Mouse (Mus musculus) embryonic facial prominence, embryonic 14.5 days (tissue): ENCODE results near the gene Btbd9. TPM values are rescaled to one million over a fixed set of nuclear protein-coding genes. Genes with fewer than 3 reads are reported as not detected.

Source experiments
- ATAC-seq: fragments of 200-750 bp; cut with Nextera tagmentation; 2 replicates; pipeline ENCODE4 v1.8.0; 2017; ENCODE audit warnings: low read depth, moderate number of reproducible peaks, moderate TSS enrichment
- DNase-seq: peaks from one replicate; pipeline ENCODE4 v3.0.0-alpha.2; 2015; ENCODE audit warnings: low spot score
- H3K27ac ChIP-seq: fragments of 300-500 bp; sonication (generic); replicated peaks from 2 replicates; pipeline ENCODE4 v1.5.1; 2014; ENCODE audit warnings: low read depth, mild to moderate bottlenecking, low read length, moderate library complexity
- H3K27me3 ChIP-seq: fragments of 300-500 bp; sonication (generic); replicated peaks from 2 replicates; pipeline ENCODE4 v1.6.1; 2014; ENCODE audit warnings: low read length; ENCODE audit not compliant: control insufficient read depth, insufficient read depth
- H3K36me3 ChIP-seq: fragments of 300-500 bp; sonication (generic); 2 replicates; pipeline ENCODE4 v1.6.1; 2014; ENCODE audit warnings: low read length, mixed read lengths; ENCODE audit not compliant: control insufficient read depth, insufficient read depth
- H3K4me1 ChIP-seq: fragments of 300-500 bp; sonication (generic); 2 replicates; pipeline ENCODE4 v1.6.1; 2014; ENCODE audit warnings: antibody characterized with exemption, low read length; ENCODE audit not compliant: control insufficient read depth, insufficient read depth
- H3K4me2 ChIP-seq: fragments of 300-500 bp; sonication (generic); 2 replicates; pipeline ENCODE4 v1.6.1; 2014; ENCODE audit warnings: low read depth, mild to moderate bottlenecking, low read length, moderate library complexity, mixed read lengths
- H3K4me3 ChIP-seq: fragments of 300-500 bp; sonication (generic); 2 replicates; pipeline ENCODE4 v1.5.1; 2014; ENCODE audit warnings: low read depth, mild to moderate bottlenecking, low read length
- H3K9ac ChIP-seq: fragments of 300-500 bp; sonication (generic); 2 replicates; pipeline ENCODE4 v1.6.1; 2014; ENCODE audit warnings: low read depth, mild to moderate bottlenecking, low read length, moderate library complexity, mixed read lengths
- H3K9me3 ChIP-seq: fragments of 300-500 bp; sonication (generic); 2 replicates; pipeline ENCODE4 v1.6.1; 2016; ENCODE audit warnings: low read length; ENCODE audit not compliant: control insufficient read depth
- WGBS: fragments of 180-500 bp; shearing (Covaris S2); extraction: QIAGEN DNeasy Blood & Tissue Kit; methylation state at CpG from one replicate; pipeline ENCODE4 v1.1.7; 2014; 5-methylcytosine and 5-hydroxymethylcytosine counted together
- polyA plus RNA-seq: library from polyadenylated mRNA; unstranded; fragments of >200 nt; fragmentation: Nextera tagmentation; extraction: Ambion mirVana; gene quantifications from 2 replicates; pipeline ENCODE4 v1.2.1, GENCODE M21; 2014

Gene Btbd9
- polyA plus RNA-seq, 1 experiment from 2014 or later: 38.0 TPM

- 80% methylated on average over 11 of the region's 11 CpGs for WGBS
- Histone ChIP-seq H3K9ac (no peak overlapping the region), H3K27me3 (no peaks in the 10 kb centered on the region), H3K4me3 (no peak overlapping the region), H3K36me3 (no peaks in the 10 kb centered on the region), H3K27ac (no peak overlapping the region), H3K4me1 (no peaks in the 10 kb centered on the region), H3K4me2 (no peak overlapping the region), H3K9me3 (no peaks in the 10 kb centered on the region)
- ATAC-seq (no peak), DNase-seq (no peak)
These were observed 306.9 kb downstream of the Btbd9 start for GRCm38 (mm10) chr17:30269136-30270063.

GRCm38 (mm10) chr17:30268456-30268855, 307.8 kb downstream of the Btbd9 start:
- Histone ChIP-seq H3K9ac (no peak overlapping the region), H3K27ac (no peak overlapping the region), H3K4me2 (no peak overlapping the region), H3K4me1 (no peaks in the 10 kb centered on the region), H3K36me3 (no peaks in the 10 kb centered on the region), H3K27me3 (no peaks in the 10 kb centered on the region), H3K4me3 (no peak overlapping the region), H3K9me3 (no peaks in the 10 kb centered on the region)
- ATAC-seq (no peak), DNase-seq (no peak)
- 90% methylated on average over 8 of the region's 8 CpGs for WGBS

GRCm38 (mm10) chr17:30267432-30267973, 308.8 kb downstream of the Btbd9 start:
- Histone ChIP-seq H3K4me3 (no peak overlapping the region), H3K9me3 (no peaks in the 10 kb centered on the region), H3K9ac (no peak overlapping the region), H3K4me1 (no peaks in the 10 kb centered on the region), H3K36me3 (no peaks in the 10 kb centered on the region), H3K27ac (no peak overlapping the region), H3K4me2 (no peak overlapping the region), H3K27me3 (no peaks in the 10 kb centered on the region)
- WGBS: 69% methylated on average over 5 of the region's 5 CpGs
- ATAC-seq (no peak), DNase-seq (no peak)

GRCm38 (mm10) chr17:30263535-30263934, 312.8 kb downstream of the Btbd9 start:
- Histone ChIP-seq H3K27ac (no peak overlapping the region), H3K4me2 (no peak overlapping the region), H3K4me1 (peaks cover 3% of the 10 kb centered on the region; the same call in 1 of the 2 replicates)

GRCm38 (mm10) chr17:30262943-30263342, 313.3 kb downstream of the Btbd9 start:
- no peak overlapping the region for H3K27ac ChIP-seq
- H3K4me1 ChIP-seq: peaks cover 3% of the 10 kb centered on the region; the same call in 1 of the 2 replicates
- WGBS: 80% methylated on average over 6 of the region's 6 CpGs

More at GRCm38 (mm10) chr17:30263535-30263934, 312.8 kb downstream of the Btbd9 start:
- H3K36me3 ChIP-seq: no peaks in the 10 kb centered on the region
- H3K4me3 ChIP-seq: no peak overlapping the region
- DNase-seq (no peak), ATAC-seq (no peak)
- no peaks in the 10 kb centered on the region for H3K27me3 ChIP-seq
- WGBS: 88% methylated on average over 2 of the region's 2 CpGs
- H3K9ac ChIP-seq: no peak overlapping the region
- no peaks in the 10 kb centered on the region for H3K9me3 ChIP-seq

GRCm38 (mm10) chr17:30262440-30262839, 313.8 kb downstream of the Btbd9 start:
- WGBS: 76% methylated on average over 4 of the region's 4 CpGs
- Histone ChIP-seq H3K4me1 (peaks cover 3% of the 10 kb centered on the region; the same call in 1 of the 2 replicates), H3K27ac (no peak overlapping the region; the same call in 1 of the 2 replicates), H3K4me2 (no peak overlapping the region), H3K36me3 (no peaks in the 10 kb centered on the region), H3K9me3 (no peaks in the 10 kb centered on the region), H3K4me3 (no peak overlapping the region), H3K27me3 (no peaks in the 10 kb centered on the region), H3K9ac (no peak overlapping the region)
- ATAC-seq: no peak
- no peak for DNase-seq

More at GRCm38 (mm10) chr17:30262943-30263342, 313.3 kb downstream of the Btbd9 start:
- no peaks in the 10 kb centered on the region for H3K36me3 ChIP-seq
- no peaks in the 10 kb centered on the region for H3K9me3 ChIP-seq
- H3K9ac ChIP-seq: no peak overlapping the region
- DNase-seq (no peak), ATAC-seq (no peak)
- no peak overlapping the region for H3K4me3 ChIP-seq
- no peaks in the 10 kb centered on the region for H3K27me3 ChIP-seq
- no peak overlapping the region for H3K4me2 ChIP-seq

GRCm38 (mm10) chr17:30261983-30262340, 314.3 kb downstream of the Btbd9 start:
- 76% methylated on average over 3 of the region's 3 CpGs for WGBS
- Histone ChIP-seq H3K9me3 (no peaks in the 10 kb centered on the region), H3K27me3 (no peaks in the 10 kb centered on the region), H3K27ac (no peak overlapping the region; the same call in 1 of the 2 replicates), H3K9ac (no peak overlapping the region), H3K4me1 (peaks cover 3% of the 10 kb centered on the region; the same call in 1 of the 2 replicates), H3K36me3 (no peaks in the 10 kb centered on the region), H3K4me3 (no peak overlapping the region), H3K4me2 (no peak overlapping the region)
- no peak for ATAC-seq
- no peak for DNase-seq

- H3K4me1 ChIP-seq: peaks cover 3% of the 10 kb centered on the region; the same call in 1 of the 2 replicates
- H3K9ac ChIP-seq: no peak overlapping the region
- H3K9me3 ChIP-seq: no peaks in the 10 kb centered on the region
- DNase-seq: peak; percentile 42
- H3K27ac ChIP-seq: no peak overlapping the region; the same call in 1 of the 2 replicates
- H3K36me3 ChIP-seq: no peaks in the 10 kb centered on the region
- no peaks in the 10 kb centered on the region for H3K27me3 ChIP-seq
- no peak; the same call in 1 of the 2 replicates for ATAC-seq
- 66% methylated on average over 10 of the region's 10 CpGs for WGBS
- H3K4me2 ChIP-seq: no peak overlapping the region
- H3K4me3 ChIP-seq: no peak overlapping the region
These were observed 314.8 kb downstream of the Btbd9 start for GRCm38 (mm10) chr17:30261307-30261982.
